ENCODE assay signal across 8 mouse cellular contexts in genomic region chr7:131370648-131371469, GRCm38 (mm10). TPM values are rescaled to one million over a fixed set of nuclear protein-coding genes. Genes with fewer than 3 reads are reported as not detected.
DNase-seq lines count a peak whose midpoint lies in the region; ATAC-seq and TF ChIP-seq lines count a peak whose summit lies in the region.

Gene Pstk (plus strand): TSS chr7:131371141.

- H3K36me3 ChIP-seq in ES-E14 (ENCODE audit: control insufficient read depth, insufficient read depth, low read length, poor library complexity, severe bottlenecking): peaks cover 2% of the 10 kb centered on the region; the same call in 1 of the 2 replicates
- H3K36me3 ChIP-seq in forebrain, embryonic 15.5 days: no peaks in the 10 kb centered on the region

- H3K27me3 ChIP-seq in forebrain, embryonic 15.5 days: no peaks in the 10 kb centered on the region; the same call in 1 of the 2 replicates

- intact Hi-C loops in heart, postnatal 25 days (cut with DNase I): no loop called here

- peak; percentile 80 for TF ChIP-seq POLR2A in lung, adult 2 months (IDR thresholded peaks at IDR 0.05; ENCODE audit: borderline replicate concordance, extremely low read depth, low read depth, low read length)

- peak; percentile 76 for TF ChIP-seq CTCF in lung, adult 2 months (IDR thresholded peaks at IDR 0.05; ENCODE audit: insufficient read depth, low read length)

- peak within 1 kb of the TSS; percentile 92 for H3K9ac ChIP-seq in ES-E14 (ENCODE audit: insufficient read depth, low read depth, low read length, poor library complexity, severe bottlenecking)
- H3K9ac ChIP-seq in forebrain, embryonic 15.5 days (replicated peaks): peak within 1 kb of the TSS; percentile 94

- no peaks in the 10 kb centered on the region for H3K4me1 ChIP-seq in ES-E14 (ENCODE audit: control insufficient read depth in 2 of 2, insufficient read depth in 2 of 2, low read length in 2 of 2, poor library complexity in 1 of 2)
- H3K4me1 ChIP-seq in forebrain, embryonic 15.5 days: peaks cover 7% of the 10 kb centered on the region; the same call in 1 of the 2 replicates
- peaks cover 6% of the 10 kb centered on the region for H3K4me1 ChIP-seq in lung, adult 2 months (ENCODE audit: control insufficient read depth, insufficient read depth, low read length)

- WGBS in forebrain, embryonic 15.5 days: 5% methylated on average over 47 of the region's 47 CpGs
- WGBS in lung, adult 2 months: 4% methylated on average over 47 of the region's 47 CpGs

- in situ Hi-C loops in ES-E14 (cut with MboI; ENCODE audit: low sequenced_read_pairs in 2 of 2, unreplicated experiment in 2 of 2): no loop called here

- H3K4me2 ChIP-seq in forebrain, embryonic 15.5 days (replicated peaks): peak within 1 kb of the TSS; percentile 69

- no peaks in the 10 kb centered on the region for H3K9me3 ChIP-seq in ES-E14 (ENCODE audit: control insufficient read depth, insufficient read depth, low read depth, low read length)
- H3K9me3 ChIP-seq in forebrain, embryonic 15.5 days: no peaks in the 10 kb centered on the region

- peak; percentile 80 for DNase-seq in ES-E14 (ENCODE audit: low read depth, low spot score)
- DNase-seq in cerebellum, adult 11-12 months: peak; percentile 92
- peak; percentile 83 for DNase-seq in heart, postnatal 25 days (ENCODE audit: low spot score)
- DNase-seq in layer of hippocampus, adult 18-20 months (ENCODE audit: low spot score in 2 of 2): peak; percentile 87 to 93
- peak; percentile 89 for DNase-seq in lung, adult 2 months
- DNase-seq in thymus, adult 18-20 months: peak; percentile 74 to 75

- H3K27ac ChIP-seq in ES-E14 (ENCODE audit: insufficient read depth, low read depth, low read length, poor library complexity, severe bottlenecking): no peak within 1 kb of the TSS
- peak within 1 kb of the TSS; percentile 84 for H3K27ac ChIP-seq in forebrain, embryonic 15.5 days (replicated peaks)

- ATAC-seq in forebrain, embryonic 15.5 days (replicated peaks): peak; percentile 92
- peak; percentile 89 for ATAC-seq in neutrophil, adult 5-6 weeks (ENCODE audit: extremely low read depth, insufficient number of reproducible peaks, low FRiP score, poor library complexity, severe bottlenecking)

- peak within 1 kb of the TSS; percentile 85 to 88 for H3K4me3 ChIP-seq in ES-E14 (ENCODE audit: insufficient read depth in 1 of 2, low read depth in 1 of 2, low read length in 2 of 2, poor library complexity in 1 of 2, severe bottlenecking in 1 of 2)
- H3K4me3 ChIP-seq in forebrain, embryonic 15.5 days: peak within 1 kb of the TSS; percentile 78
- H3K4me3 ChIP-seq in lung, adult 2 months (replicated peaks; ENCODE audit: extremely low read depth, low read depth, low read length): peak within 1 kb of the TSS; percentile 82

TF ChIP-seq in ES-E14, 5 proteins besides CTCF, POLR2A, EP300 and RAD21:
- TF ChIP-seq HCFC1 (IDR thresholded peaks at IDR 0.05; ENCODE audit: borderline replicate concordance, insufficient read depth, low read length) (peak; percentile 68; the same call in 1 of the 2 replicates), ZC3H11A (IDR thresholded peaks at IDR 0.05; ENCODE audit: borderline replicate concordance, low read depth, low read length) (no peak)

RNA-seq across cellular contexts. Expression of gene Pstk, which starts in this region (rescaled TPM):
- 44.5 and 50.6 TPM in 2 replicates for total RNA-seq in ES-E14 (2012; rRNA removed)
- 33.7 TPM in 2 replicates for polyA plus RNA-seq in forebrain, embryonic 15.5 days (2015; fragmentation: Nextera tagmentation; extraction: Ambion mirVana)
- 10 to 100 TPM; 43.3 to 50.5 TPM for total RNA-seq in heart, postnatal 25 days (2021)
- 10 to 100 TPM; 47.4 to 48.0 TPM for total RNA-seq in layer of hippocampus, adult 18-20 months (2021)
- 28.7 and 35.0 TPM in 2 replicates for polyA plus RNA-seq in lung, adult 2 months (2012; rRNA removed)
- 10.5 and 14.0 TPM in 2 replicates for total RNA-seq in neutrophil, adult 5-6 weeks (2017)
